Mouse (Mus musculus): Measurements from ENCODE around the gene Ankrd54. TPM values are rescaled to one million over a fixed set of nuclear protein-coding genes. Genes with fewer than 3 reads are reported as not detected.
"Not testable (repeated sequence)": the region's sequence is repeated elsewhere in the genome, so short reads cannot be mapped to it uniquely, and the experiment has no call there.

Ankrd54 gene
- polyA plus RNA-seq, 1 experiment from 2014 or later, result 60.3 TPM

DNA sequence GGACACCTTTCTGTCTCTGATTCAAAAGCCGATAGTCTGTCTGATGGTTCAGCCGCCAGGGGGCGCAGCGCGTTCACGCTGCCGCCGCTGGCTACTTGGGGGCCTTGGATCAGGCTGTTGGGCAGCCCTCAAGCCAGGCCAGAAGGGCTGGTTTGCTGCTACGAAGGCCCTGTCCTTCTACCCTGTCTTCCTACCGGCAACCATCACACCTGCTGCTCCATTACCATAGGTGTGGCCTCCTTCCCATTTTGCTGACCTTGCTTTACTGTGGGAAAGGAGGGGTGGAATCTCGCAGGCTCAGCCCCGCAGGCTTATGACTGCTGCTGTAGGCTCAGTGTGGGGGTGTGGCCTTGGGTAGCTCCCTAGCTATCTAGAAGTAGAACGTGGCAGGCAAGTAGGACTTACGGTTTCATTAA, 24.8 kb downstream of the Ankrd54 start:
- Histone ChIP-seq H3K9me3 (replicated peaks) (no peaks in the 10 kb centered on the region), H3K4me3 (no peak overlapping the region), H3K36me3 (peaks cover 8% of the 10 kb centered on the region; the same call in 1 of the 2 replicates), H3K27me3 (peaks cover 38% of the 10 kb centered on the region), H3K9ac (no peak overlapping the region), H3K4me2 (replicated peaks) (no peak overlapping the region), H3K4me1 (peaks cover 27% of the 10 kb centered on the region), H3K27ac (0 out of 2 replicates have a peak overlapping the region, but pooled peaks have one; percentile 23)
- no peak for ATAC-seq (ENCODE audit: low FRiP score)
- 15% methylated on average over 14 of the region's 14 CpGs for WGBS

DNA sequence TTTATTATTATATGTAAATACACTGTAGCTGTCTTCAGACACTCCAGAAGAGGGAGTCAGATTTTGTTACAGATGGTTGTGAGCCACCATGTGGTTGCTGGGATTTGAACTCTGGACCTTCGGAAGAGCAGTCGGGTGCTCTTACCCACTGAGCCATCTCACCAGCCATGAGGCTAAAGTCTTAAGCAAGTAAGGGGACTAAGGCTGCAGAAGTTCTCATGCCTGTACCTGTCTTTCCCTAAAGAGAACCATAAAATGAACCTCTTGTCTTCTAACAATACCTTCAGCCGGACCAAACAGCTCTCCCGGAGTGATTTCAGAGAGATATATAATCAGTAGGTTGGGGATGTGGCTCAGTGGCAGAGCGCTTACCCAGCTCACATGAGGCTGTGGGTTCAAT, 30.8 kb downstream of the Ankrd54 start:
- H3K27me3 ChIP-seq; H3K36me3 ChIP-seq; H3K9me3 ChIP-seq (replicated peaks); H3K4me3 ChIP-seq; H3K4me2 ChIP-seq (replicated peaks); H3K27ac ChIP-seq; ATAC-seq (ENCODE audit: low FRiP score); H3K9ac ChIP-seq: not testable (repeated sequence)
- WGBS, result 93% methylated on average over 5 of the region's 5 CpGs
- peaks cover 37% of the 10 kb centered on the region for H3K4me1 ChIP-seq

DNA sequence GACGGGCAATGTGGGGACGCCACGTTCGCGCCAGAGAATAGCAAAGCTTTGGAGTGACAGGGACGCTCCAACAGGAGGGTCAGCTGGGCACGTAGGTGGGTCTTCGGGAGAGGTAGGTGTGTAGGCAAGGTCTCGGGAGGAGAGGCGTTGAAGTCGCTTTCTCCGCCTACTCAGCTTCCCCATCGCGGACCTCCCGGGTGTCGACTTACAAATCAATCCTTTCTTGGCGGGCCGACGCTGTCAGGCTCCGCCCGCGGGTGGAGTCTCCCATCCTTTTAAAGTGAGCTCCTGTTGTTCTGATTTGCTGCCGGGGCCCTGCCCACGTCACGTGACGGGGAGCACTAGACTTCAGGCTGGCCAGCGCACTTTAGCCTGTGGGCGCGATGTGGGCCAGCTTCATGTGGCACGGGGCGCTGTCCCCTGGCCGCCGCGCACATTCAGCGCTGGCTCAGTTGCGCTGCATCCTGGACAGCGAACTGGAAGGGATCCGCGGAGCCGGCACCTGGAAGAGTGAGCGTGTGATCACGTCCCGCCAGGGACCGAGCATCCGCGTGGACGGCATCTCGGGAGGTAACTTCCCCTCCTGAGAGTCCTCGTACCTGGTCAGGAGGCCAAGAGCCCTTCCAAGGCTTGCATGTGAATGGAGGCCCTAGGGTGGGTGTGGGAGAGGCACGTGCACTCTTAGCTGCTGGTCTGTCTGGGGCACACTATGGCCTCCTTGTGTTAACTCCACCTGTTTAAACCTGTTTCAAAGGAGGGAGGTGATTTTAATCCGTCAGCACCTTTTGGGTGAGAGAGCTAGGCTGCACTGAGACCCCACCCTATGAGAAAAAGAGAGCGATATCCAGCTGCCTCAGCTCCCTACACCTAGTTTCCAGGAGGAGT, 31.9 kb downstream of the Ankrd54 start:
- peaks cover 42% of the 10 kb centered on the region for H3K4me1 ChIP-seq
- ATAC-seq (ENCODE audit: low FRiP score), result peak; percentile 74

DNA sequence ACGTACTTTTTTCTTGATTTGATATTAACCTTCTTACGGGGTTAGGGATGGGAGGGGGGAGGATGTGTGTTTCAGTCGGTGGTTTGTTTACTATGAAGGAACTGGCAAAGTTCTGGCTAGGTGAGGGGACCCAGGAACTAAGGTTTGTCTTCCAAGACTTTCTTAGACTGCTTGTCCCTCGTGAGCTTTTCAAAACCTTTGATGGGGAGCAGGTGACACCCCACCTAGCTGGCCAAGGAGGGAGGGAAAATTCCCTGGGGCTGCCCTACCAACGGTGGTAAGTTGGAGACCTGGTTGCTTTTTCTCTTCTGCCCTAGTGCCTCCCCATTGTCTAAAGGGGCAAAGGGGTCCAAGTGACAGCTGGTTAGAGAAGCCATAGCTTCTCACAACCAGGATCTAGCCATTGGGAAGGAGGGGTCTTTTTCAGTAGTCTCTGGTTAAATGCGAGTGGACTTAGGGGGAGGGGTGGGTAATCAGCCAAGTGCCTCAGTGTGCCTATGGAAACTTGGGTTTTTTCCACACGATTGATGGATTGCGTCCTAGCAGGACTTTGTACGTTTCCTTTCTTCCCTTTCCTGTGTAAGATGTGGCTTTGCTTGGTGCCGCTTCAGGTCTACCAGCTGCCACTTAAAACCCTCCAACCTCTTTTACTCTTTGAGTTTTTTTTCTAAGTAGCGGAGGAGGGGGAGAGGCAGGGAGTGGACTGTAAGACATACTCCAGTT, 33.0 kb downstream of the Ankrd54 start:
- Histone ChIP-seq H3K27me3 (peaks cover 5% of the 10 kb centered on the region), H3K4me1 (peaks cover 45% of the 10 kb centered on the region), H3K4me3 (peak overlapping the region; percentile 71), H3K9ac (peak overlapping the region; percentile 99), H3K9me3 (replicated peaks) (no peaks in the 10 kb centered on the region), H3K27ac (peak overlapping the region; percentile 64), H3K4me2 (replicated peaks) (peak overlapping the region; percentile 99), H3K36me3 (0 out of 2 replicates have a peak, but pooled peaks cover 3% of the 10 kb centered on the region)
- no peak for ATAC-seq (ENCODE audit: low FRiP score)
- WGBS, result 9% methylated on average over 11 of the region's 11 CpGs

More for the DNA sequence above, 31.9 kb downstream of the Ankrd54 start:
- H3K27ac ChIP-seq, result peak overlapping the region; percentile 64
- H3K4me3 ChIP-seq, result peak overlapping the region; percentile 71
- under 1% methylated on average over 52 of the region's 52 CpGs for WGBS
- H3K9me3 ChIP-seq (replicated peaks), result no peaks in the 10 kb centered on the region
- H3K36me3 ChIP-seq, result 0 out of 2 replicates have a peak, but pooled peaks cover 3% of the 10 kb centered on the region
- H3K4me2 ChIP-seq (replicated peaks), result peak overlapping the region; percentile 99
- peak overlapping the region; percentile 99 for H3K9ac ChIP-seq
- H3K27me3 ChIP-seq, result peaks cover 3% of the 10 kb centered on the region

DNA sequence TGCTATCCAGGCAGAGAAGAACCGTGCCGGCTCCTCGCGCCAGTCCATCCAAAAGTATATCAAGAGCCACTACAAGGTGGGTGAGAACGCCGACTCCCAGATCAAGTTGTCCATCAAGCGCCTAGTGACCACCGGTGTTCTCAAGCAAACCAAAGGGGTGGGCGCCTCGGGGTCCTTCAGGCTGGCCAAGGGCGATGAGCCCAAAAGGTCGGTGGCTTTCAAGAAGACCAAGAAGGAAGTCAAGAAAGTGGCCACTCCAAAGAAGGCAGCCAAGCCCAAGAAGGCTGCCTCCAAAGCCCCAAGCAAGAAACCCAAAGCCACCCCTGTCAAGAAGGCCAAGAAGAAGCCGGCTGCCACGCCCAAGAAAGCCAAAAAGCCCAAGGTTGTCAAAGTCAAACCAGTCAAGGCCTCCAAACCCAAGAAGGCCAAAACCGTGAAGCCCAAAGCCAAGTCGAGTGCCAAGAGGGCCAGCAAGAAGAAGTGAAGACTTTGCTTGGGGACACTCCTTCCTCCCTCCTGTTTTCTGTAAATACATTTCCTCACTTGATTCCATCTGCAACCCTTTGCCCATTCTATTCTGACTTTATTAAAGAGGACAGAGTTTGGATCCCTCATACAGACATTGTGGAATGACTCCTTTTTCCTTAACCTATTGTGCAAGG, 33.7 kb downstream of the Ankrd54 start:
- Histone ChIP-seq H3K4me2 (replicated peaks) (peak overlapping the region; percentile 99), H3K27ac (peak overlapping the region; percentile 98), H3K4me3 (peak overlapping the region; percentile 71), H3K27me3 (peaks cover 5% of the 10 kb centered on the region), H3K9me3 (replicated peaks) (no peaks in the 10 kb centered on the region), H3K9ac (peak overlapping the region; percentile 99), H3K4me1 (peaks cover 45% of the 10 kb centered on the region), H3K36me3 (no peaks in the 10 kb centered on the region)
- no peak for ATAC-seq (ENCODE audit: low FRiP score)
- WGBS, result 29% methylated on average over 16 of the region's 16 CpGs

DNA sequence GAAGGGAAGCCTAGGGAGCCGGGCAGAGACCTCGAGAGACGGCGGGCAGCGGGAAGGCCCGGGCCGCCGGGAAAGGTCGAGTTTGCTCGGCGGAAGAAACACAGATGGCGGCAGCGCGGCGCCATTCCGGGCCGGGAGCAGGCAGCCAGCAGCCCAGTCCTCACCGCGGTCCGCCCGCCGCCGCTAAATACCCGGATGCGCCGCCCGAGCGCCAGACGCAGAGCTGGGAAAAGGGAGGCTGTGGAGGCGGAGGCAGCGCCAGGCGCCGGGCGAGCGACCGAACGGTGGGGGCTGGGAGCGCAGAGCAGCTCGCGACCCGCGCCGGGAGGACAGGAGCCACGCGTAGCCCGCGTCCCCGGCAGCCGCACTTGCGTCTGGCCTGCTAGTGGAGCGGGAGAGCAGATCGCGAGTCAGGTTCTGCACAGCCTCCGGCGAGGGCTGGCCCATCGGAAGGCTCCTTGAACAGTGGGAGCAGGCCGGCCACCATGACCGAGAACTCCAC, 34.4 kb downstream of the Ankrd54 start, which contains the start of gene H1f0:
TSS of gene H1f0 (plus strand) at position 214 of the 502 bp plus-strand sequence.
- peak within 1 kb of the TSS; percentile 71 for H3K4me3 ChIP-seq
- H3K4me1 ChIP-seq, result peaks cover 45% of the 10 kb centered on the region
- no peaks in the 10 kb centered on the region for H3K9me3 ChIP-seq (replicated peaks)
- no peaks in the 10 kb centered on the region for H3K36me3 ChIP-seq
- peak within 1 kb of the TSS; percentile 99 for H3K4me2 ChIP-seq (replicated peaks)
- H3K27ac ChIP-seq, result peak within 1 kb of the TSS; percentile 98
- WGBS, result under 1% methylated on average over 42 of the region's 58 CpGs
- ATAC-seq (ENCODE audit: low FRiP score), result peak; percentile 70
- peaks cover 8% of the 10 kb centered on the region for H3K27me3 ChIP-seq
- H3K9ac ChIP-seq, result peak within 1 kb of the TSS; percentile 99

DNA sequence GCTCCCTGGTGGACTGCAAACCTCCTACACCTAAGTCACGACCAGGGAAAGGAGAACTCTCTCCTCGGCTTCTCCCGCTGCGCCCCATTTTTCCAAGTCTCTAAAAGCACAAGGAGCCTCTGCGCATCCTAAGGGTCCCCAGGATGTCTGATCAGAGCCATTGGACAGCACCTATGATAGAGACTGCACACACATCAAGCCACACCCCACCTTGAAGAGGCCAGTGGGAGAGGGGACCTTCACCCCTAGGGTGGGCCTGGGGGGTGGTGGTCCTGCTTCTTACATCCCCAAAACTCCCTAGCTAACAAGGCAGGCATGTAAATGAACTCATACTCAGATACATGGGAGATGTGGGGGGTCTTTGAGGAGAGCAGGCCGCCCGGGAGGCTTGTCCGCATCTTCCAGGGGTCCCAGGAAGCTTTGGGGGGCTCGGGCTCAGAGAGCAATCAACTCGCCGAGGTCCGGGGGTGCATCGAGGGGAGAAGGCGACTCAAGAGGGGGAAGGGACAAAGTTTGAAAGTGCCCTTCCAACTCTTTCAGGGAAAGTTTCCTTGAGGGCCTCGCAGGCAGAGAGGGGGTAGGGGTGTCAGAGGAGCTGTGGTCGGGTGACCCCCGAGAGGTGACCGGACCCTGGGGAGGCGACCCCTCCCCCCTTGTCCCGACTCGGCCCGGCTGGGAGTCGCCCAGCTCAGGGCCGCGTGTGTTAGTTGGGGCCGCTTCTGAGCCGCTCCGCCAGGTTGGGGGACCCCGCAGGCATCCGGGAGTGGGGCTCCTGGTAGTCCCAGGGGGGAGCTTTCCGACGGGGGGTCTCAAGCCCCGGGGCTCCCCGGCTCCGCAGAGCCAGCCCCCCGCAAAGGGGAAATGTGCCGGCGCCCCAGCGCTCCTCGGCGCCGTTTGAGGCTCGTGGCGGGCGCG, 35.1 kb downstream of the Ankrd54 start:
- Histone ChIP-seq H3K27ac (peak overlapping the region; percentile 98), H3K4me3 (peak overlapping the region; percentile 71), H3K36me3 (no peaks in the 10 kb centered on the region), H3K4me1 (peaks cover 49% of the 10 kb centered on the region), H3K27me3 (peaks cover 8% of the 10 kb centered on the region), H3K9me3 (replicated peaks) (no peaks in the 10 kb centered on the region), H3K4me2 (replicated peaks) (peak overlapping the region; percentile 99), H3K9ac (peak overlapping the region; percentile 99)
- 0 out of 2 replicates have a peak, but pooled peaks have one; percentile 30 for ATAC-seq (ENCODE audit: low FRiP score)
- 7% methylated on average over 45 of the region's 46 CpGs for WGBS

DNA sequence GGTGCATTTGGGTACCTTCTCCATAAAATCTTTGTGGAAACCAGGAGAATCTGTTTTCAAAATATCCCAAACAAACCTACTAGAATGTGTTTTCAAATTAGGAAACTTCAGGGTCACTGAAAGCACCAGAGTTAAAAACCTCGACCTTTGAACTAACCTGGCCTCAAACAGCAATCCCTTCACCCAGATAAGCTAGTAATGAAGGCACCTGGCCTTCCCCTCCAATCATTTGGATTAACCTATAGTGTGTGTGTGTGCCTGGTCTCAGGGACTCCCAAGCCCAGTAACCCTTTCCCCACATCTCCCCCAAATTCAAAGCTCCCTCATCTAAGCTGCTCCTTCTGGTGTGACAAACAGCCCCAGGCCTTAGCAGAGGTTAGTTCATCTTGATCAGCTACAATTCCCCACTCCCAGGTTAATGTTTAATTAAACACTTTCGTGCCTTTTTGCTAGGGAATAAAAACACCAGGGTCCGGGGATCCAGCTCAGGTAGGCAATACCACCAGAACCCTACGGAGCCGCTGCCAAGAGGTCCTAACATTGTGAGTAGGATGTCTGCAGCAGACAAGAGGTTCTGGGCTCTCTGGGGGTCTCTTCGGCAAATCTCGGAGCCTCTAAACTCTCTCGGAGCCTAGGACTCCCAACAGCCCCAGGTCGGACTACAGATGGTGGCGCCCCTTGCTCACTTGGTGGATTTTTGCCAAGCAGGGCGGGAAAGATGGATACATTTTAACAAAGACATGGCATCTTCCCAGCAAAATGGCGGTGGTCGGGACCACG, 36.0 kb downstream of the Ankrd54 start:
- Histone ChIP-seq H3K36me3 (no peaks in the 10 kb centered on the region), H3K4me2 (replicated peaks) (peak overlapping the region; percentile 99), H3K4me1 (peaks cover 42% of the 10 kb centered on the region), H3K4me3 (peak overlapping the region; percentile 71), H3K27me3 (peaks cover 8% of the 10 kb centered on the region), H3K27ac (no peak overlapping the region), H3K9me3 (replicated peaks) (no peaks in the 10 kb centered on the region), H3K9ac (no peak overlapping the region)
- WGBS, result 45% methylated on average over 14 of the region's 14 CpGs
- ATAC-seq (ENCODE audit: low FRiP score), result no peak

DNA sequence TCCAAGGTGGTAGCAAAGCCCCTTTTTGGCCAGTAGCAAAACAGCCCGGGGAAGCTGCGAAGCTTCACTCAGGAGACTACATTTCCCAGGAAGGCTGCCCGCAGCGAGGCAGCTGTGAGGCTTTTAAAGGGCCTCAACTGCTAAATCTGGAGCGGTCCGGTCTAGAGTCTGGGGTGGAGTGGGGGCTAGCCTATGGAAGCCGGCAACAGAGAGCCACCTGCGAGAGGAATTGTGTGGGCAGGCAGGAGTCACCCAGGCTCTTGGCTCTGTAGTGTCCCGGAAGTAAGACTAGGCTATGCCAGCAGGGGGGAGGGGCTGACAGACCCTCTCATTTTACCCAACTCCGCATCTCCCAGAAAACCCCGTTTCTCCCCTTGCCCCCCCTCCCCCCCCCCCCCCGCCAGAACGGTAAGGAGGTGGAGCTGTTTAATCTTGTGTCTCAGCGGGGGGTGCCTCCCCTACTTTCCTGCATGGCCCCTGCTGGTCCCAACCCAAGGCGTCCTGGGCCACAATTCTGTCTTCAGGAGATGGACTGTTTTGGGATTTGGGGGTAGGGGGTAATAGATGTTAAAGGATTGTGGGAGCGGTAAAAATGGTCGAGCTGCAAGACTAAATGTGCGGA, 36.9 kb downstream of the Ankrd54 start:
- Histone ChIP-seq H3K4me2 (replicated peaks) (peak overlapping the region; percentile 43), H3K4me1 (peaks cover 34% of the 10 kb centered on the region), H3K27me3 (peaks cover 8% of the 10 kb centered on the region), H3K9ac (peak overlapping the region; percentile 28), H3K9me3 (replicated peaks) (no peaks in the 10 kb centered on the region), H3K4me3 (peak overlapping the region; percentile 10), H3K27ac (no peak overlapping the region), H3K36me3 (no peaks in the 10 kb centered on the region)
- WGBS, result 10% methylated on average over 16 of the region's 18 CpGs
- no peak for ATAC-seq (ENCODE audit: low FRiP score)

DNA sequence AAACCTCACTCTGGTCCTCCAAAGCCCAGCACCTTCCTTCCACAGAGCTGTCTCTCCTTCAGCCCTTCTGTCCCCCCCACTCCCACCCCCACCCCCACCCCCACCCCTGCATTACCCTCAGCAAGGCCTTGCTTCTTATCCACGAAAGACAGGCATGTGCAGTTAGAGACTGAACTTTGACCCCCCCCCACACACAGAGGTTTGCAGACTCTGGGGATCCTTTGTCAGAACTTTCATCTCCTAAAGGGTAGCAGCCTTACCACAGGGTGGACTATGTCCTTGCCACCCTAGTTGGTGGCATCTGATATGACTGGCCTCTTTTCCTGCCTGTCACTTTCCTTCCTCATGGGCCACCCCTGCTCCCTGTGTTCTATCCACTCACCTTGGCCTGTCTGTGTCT, 39.3 kb downstream of the Ankrd54 start:
- ATAC-seq (ENCODE audit: low FRiP score), result no peak
- no peaks in the 10 kb centered on the region for H3K36me3 ChIP-seq
- WGBS, result 67% methylated on average over 1 of the region's 1 CpGs
- H3K9ac ChIP-seq, result no peak overlapping the region
- H3K4me2 ChIP-seq (replicated peaks), result no peak overlapping the region
- no peak overlapping the region for H3K27ac ChIP-seq
- peaks cover 8% of the 10 kb centered on the region for H3K27me3 ChIP-seq
- peaks cover 22% of the 10 kb centered on the region for H3K4me1 ChIP-seq
- no peak overlapping the region for H3K4me3 ChIP-seq
- no peaks in the 10 kb centered on the region for H3K9me3 ChIP-seq (replicated peaks)
